Mouse (Mus musculus) activated CD4-positive, CD25-positive, alpha-beta regulatory T cell, adult 9 weeks (primary cell): ENCODE data around the gene Phlpp1. TPM values are rescaled to one million over a fixed set of nuclear protein-coding genes. Genes with fewer than 3 reads are reported as not detected.

Experiments
- polyA plus RNA-seq: library from polyadenylated mRNA; unstranded; fragments of 100-300 nt; shearing (Covaris generic); gene quantifications from one replicate; pipeline ENCODE4 v1.2.1, GENCODE M21; 2017

Phlpp1 gene
- polyA plus RNA-seq: 16.8 TPM

DNA sequence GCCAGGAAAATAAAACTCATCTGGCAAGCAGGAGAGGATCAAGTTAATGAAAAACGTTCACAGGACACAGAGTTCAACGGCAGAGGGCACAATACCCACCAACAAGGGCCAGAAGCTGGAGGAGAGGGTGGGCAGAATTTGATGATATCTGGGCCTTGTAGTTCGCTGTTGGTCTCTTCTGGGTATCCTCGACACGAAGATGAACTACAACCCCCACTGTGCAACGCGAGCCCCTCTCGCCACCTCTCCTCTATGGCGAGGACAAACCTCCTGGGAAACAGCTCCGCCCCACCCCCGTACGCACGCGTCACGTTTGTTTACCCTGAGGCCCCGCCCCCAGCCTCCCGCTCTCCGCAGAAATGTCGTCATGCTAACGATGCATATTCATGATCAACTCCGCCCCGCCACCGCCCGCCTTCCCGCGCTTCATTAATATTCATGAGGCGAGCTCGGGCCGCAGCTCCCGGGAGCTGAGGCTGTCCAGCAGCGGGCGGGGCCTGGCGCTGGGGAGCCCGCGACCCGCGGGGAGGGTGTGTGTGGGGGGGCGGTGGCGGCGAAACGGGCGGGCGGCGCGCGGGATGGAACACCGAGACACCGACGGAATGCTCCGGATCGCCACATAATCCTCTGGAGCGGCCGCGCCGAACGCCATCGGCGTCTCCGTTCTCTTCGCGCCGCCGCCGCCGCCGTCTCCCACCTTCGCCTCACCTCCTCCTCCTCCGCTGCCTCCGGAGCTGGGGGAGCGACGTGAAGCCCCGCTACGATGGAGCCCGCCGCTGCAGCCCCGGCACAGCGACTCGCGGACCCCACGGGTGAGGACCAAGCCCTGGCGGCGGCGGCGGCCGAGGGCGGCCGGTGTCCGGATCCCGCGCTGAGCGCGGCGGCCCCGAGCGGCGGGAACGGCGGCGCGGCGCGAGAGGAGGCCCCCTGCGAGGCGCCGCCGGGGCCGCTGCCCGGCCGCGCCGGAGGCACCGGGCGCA, at the start of gene Phlpp1:
Gene Phlpp1 (plus strand): TSS at position 512 of the 980 bp plus-strand sequence.

Other genes starting within 250 kb of the Phlpp1 start
- 7.3 TPM for gene Zcchc2, start 181.3 kb upstream of the Phlpp1 start, polyA plus RNA-seq